Comparison of ENCODE assay signal across 20 mouse cellular contexts in genomic region chr4:46959776-46960175, GRCm38 (mm10). TPM values are rescaled to one million over a fixed set of nuclear protein-coding genes. Genes with fewer than 3 reads are reported as not detected.
A peak's percentile ranks its signal among the peaks of the same experiment; 100 is the strongest.
DNase-seq lines count a peak whose midpoint lies in the region; ATAC-seq and TF ChIP-seq lines count a peak whose summit lies in the region.
"Had no signal": no experiment of that assay in that cellular context is flagged by ENCODE, and none has a peak within 500 bp of the region (broad histone marks: within the 10 kb centered on the region; RNA-seq: fewer than 3 reads in every experiment).

No protein-coding gene starts in this region.

- ATAC-seq in midbrain, embryonic 16.5 days: 0 out of 2 replicates have a peak, but pooled peaks have one; percentile 16
- ATAC-seq in midbrain, embryonic 13.5 days: no peak
- 0 out of 2 replicates have a peak, but pooled peaks have one; percentile 52 for ATAC-seq in kidney, embryonic 15.5 days (replicated peaks; ENCODE audit: low FRiP score)
- peak; percentile 99 for ATAC-seq in liver, postnatal 0 days
- ATAC-seq in midbrain, postnatal 0 days (ENCODE audit: low FRiP score): no peak
- ATAC-seq in forebrain, embryonic 12.5 days (ENCODE audit: low FRiP score): no peak
- ATAC-seq: forebrain, embryonic 16.5 days had no signal

- no peaks in the 10 kb centered on the region for H3K36me3 ChIP-seq in midbrain, embryonic 16.5 days (ENCODE audit: control insufficient read depth, insufficient read depth, low read length)
- H3K36me3 ChIP-seq in midbrain, embryonic 13.5 days: no peaks in the 10 kb centered on the region
- H3K36me3 ChIP-seq in kidney, embryonic 15.5 days: no peaks in the 10 kb centered on the region
- H3K36me3 ChIP-seq in liver, postnatal 0 days (replicated peaks; ENCODE audit: insufficient read depth, low read length): no peaks in the 10 kb centered on the region
- H3K36me3 ChIP-seq in midbrain, postnatal 0 days (ENCODE audit: insufficient read depth, low read length): no peaks in the 10 kb centered on the region
- H3K36me3 ChIP-seq in forebrain, embryonic 12.5 days (replicated peaks): no peaks in the 10 kb centered on the region
- H3K36me3 ChIP-seq: embryonic facial prominence, embryonic 12.5 days; heart, embryonic 15.5 days; lung, embryonic 15.5 days had no signal

- no peak for TF ChIP-seq EP300 in liver, postnatal 0 days (IDR thresholded peaks at IDR 0.05; ENCODE audit: low read depth)

- H3K4me2 ChIP-seq in midbrain, embryonic 16.5 days (ENCODE audit: low read length): no peak overlapping the region
- H3K4me2 ChIP-seq in midbrain, embryonic 13.5 days (replicated peaks): no peak overlapping the region
- H3K4me2 ChIP-seq in kidney, embryonic 15.5 days: no peak overlapping the region
- H3K4me2 ChIP-seq in liver, postnatal 0 days (ENCODE audit: low read depth, low read length): no peak overlapping the region
- H3K4me2 ChIP-seq in midbrain, postnatal 0 days (ENCODE audit: low read depth, low read length, poor library complexity, severe bottlenecking): no peak overlapping the region
- no peak overlapping the region for H3K4me2 ChIP-seq in forebrain, embryonic 12.5 days
- H3K4me2 ChIP-seq: embryonic facial prominence, embryonic 12.5 days; heart, embryonic 15.5 days; lung, embryonic 15.5 days; midbrain, embryonic 11.5 days had no signal

- peak; percentile 43 for DNase-seq in liver
- DNase-seq in liver, postnatal 0 days: peak; percentile 47
- no peak for DNase-seq in heart, adult 9 months (ENCODE audit: low spot score in 2 of 2)
- no peak for DNase-seq in midbrain, postnatal 0 days (ENCODE audit: low spot score)
- DNase-seq: B cell, adult 2 months; cerebellum, adult 8-10 months; layer of hippocampus, postnatal 36 days; left cerebral cortex, postnatal 4 days; spleen, adult 18-20 months had no signal

- no peak overlapping the region for H3K27ac ChIP-seq in midbrain, embryonic 16.5 days (ENCODE audit: low read length)
- no peak overlapping the region for H3K27ac ChIP-seq in midbrain, embryonic 13.5 days
- H3K27ac ChIP-seq in kidney, embryonic 15.5 days: no peak overlapping the region
- H3K27ac ChIP-seq in liver, postnatal 0 days (ENCODE audit: low read depth): peak overlapping the region; percentile 68; the same call in 1 of the 2 replicates
- no peak overlapping the region for H3K27ac ChIP-seq in midbrain, postnatal 0 days (ENCODE audit: low read depth, low read length)
- H3K27ac ChIP-seq in forebrain, embryonic 12.5 days: no peak overlapping the region
- H3K27ac ChIP-seq: embryonic facial prominence, embryonic 12.5 days; heart, embryonic 15.5 days; lung, embryonic 15.5 days; macrophage had no signal

- no peak overlapping the region for H3K9ac ChIP-seq in midbrain, embryonic 16.5 days (ENCODE audit: low read depth, low read length)
- H3K9ac ChIP-seq in midbrain, embryonic 13.5 days (replicated peaks): no peak overlapping the region
- no peak overlapping the region for H3K9ac ChIP-seq in kidney, embryonic 15.5 days
- H3K9ac ChIP-seq in liver, postnatal 0 days (replicated peaks): no peak overlapping the region
- H3K9ac ChIP-seq in midbrain, postnatal 0 days (replicated peaks; ENCODE audit: low read length, poor library complexity, severe bottlenecking): no peak overlapping the region
- H3K9ac ChIP-seq in forebrain, embryonic 12.5 days: no peak overlapping the region
- H3K9ac ChIP-seq: embryonic facial prominence, embryonic 12.5 days; heart, embryonic 15.5 days; lung, embryonic 15.5 days had no signal

- H3K4me1 ChIP-seq in midbrain, embryonic 16.5 days (ENCODE audit: control insufficient read depth, insufficient read depth, low read length): no peaks in the 10 kb centered on the region
- H3K4me1 ChIP-seq in midbrain, embryonic 13.5 days (replicated peaks): no peaks in the 10 kb centered on the region
- no peaks in the 10 kb centered on the region for H3K4me1 ChIP-seq in kidney, embryonic 15.5 days
- peaks cover 2% of the 10 kb centered on the region; the same call in 1 of the 2 replicates for H3K4me1 ChIP-seq in liver, postnatal 0 days (ENCODE audit: insufficient read depth)
- H3K4me1 ChIP-seq in midbrain, postnatal 0 days (ENCODE audit: insufficient read depth, low read length): no peaks in the 10 kb centered on the region
- H3K4me1 ChIP-seq in forebrain, embryonic 12.5 days: no peaks in the 10 kb centered on the region
- H3K4me1 ChIP-seq: embryonic facial prominence, embryonic 12.5 days; heart, embryonic 15.5 days; lung, embryonic 15.5 days had no signal

- H3K27me3 ChIP-seq in midbrain, embryonic 16.5 days (ENCODE audit: control insufficient read depth, insufficient read depth, low read depth, low read length): no peaks in the 10 kb centered on the region
- no peaks in the 10 kb centered on the region for H3K27me3 ChIP-seq in midbrain, embryonic 13.5 days
- H3K27me3 ChIP-seq in kidney, embryonic 15.5 days: no peaks in the 10 kb centered on the region
- no peaks in the 10 kb centered on the region for H3K27me3 ChIP-seq in liver, postnatal 0 days (ENCODE audit: insufficient read depth, low read length)
- H3K27me3 ChIP-seq in midbrain, postnatal 0 days (ENCODE audit: insufficient read depth, low read length): no peaks in the 10 kb centered on the region
- no peaks in the 10 kb centered on the region for H3K27me3 ChIP-seq in forebrain, embryonic 12.5 days
- H3K27me3 ChIP-seq: embryonic facial prominence, embryonic 12.5 days; lung, embryonic 15.5 days had no signal

- WGBS in midbrain, embryonic 16.5 days: 88% methylated on average over 6 of the region's 6 CpGs
- WGBS in midbrain, embryonic 13.5 days: 96% methylated on average over 6 of the region's 6 CpGs
- WGBS in kidney, embryonic 15.5 days: 87% methylated on average over 6 of the region's 6 CpGs
- WGBS in liver, postnatal 0 days (ENCODE audit: insufficient replicate concordance): 61% methylated on average over 6 of the region's 6 CpGs
- 96% methylated on average over 6 of the region's 6 CpGs for WGBS in midbrain, postnatal 0 days
- 96% methylated on average over 6 of the region's 6 CpGs for WGBS in forebrain, embryonic 12.5 days

- H3K4me3 ChIP-seq in midbrain, embryonic 16.5 days (ENCODE audit: low read depth, low read length): no peak overlapping the region
- no peak overlapping the region for H3K4me3 ChIP-seq in midbrain, embryonic 13.5 days (replicated peaks)
- no peak overlapping the region for H3K4me3 ChIP-seq in kidney, embryonic 15.5 days (replicated peaks)
- no peak overlapping the region for H3K4me3 ChIP-seq in liver, postnatal 0 days (ENCODE audit: low read depth, low read length)
- H3K4me3 ChIP-seq in midbrain, postnatal 0 days (ENCODE audit: low read depth, low read length): no peak overlapping the region
- H3K4me3 ChIP-seq in forebrain, embryonic 12.5 days (replicated peaks): no peak overlapping the region
- H3K4me3 ChIP-seq: embryonic facial prominence, embryonic 12.5 days; heart, embryonic 15.5 days; lung, embryonic 15.5 days had no signal

- no peak for TF ChIP-seq CTCF in liver, postnatal 0 days (IDR thresholded peaks at IDR 0.05; ENCODE audit: low read depth)
- no peak for TF ChIP-seq CTCF in midbrain, postnatal 0 days (IDR thresholded peaks at IDR 0.05)

- H3K9me3 ChIP-seq in midbrain, embryonic 16.5 days (replicated peaks; ENCODE audit: control insufficient read depth, low read length, poor library complexity, severe bottlenecking): no peaks in the 10 kb centered on the region
- H3K9me3 ChIP-seq in midbrain, embryonic 13.5 days: no peaks in the 10 kb centered on the region
- H3K9me3 ChIP-seq in kidney, embryonic 15.5 days (replicated peaks): no peaks in the 10 kb centered on the region
- H3K9me3 ChIP-seq in liver, postnatal 0 days (ENCODE audit: low read length): no peaks in the 10 kb centered on the region
- H3K9me3 ChIP-seq in midbrain, postnatal 0 days (ENCODE audit: low read length): no peaks in the 10 kb centered on the region
- H3K9me3 ChIP-seq in forebrain, embryonic 12.5 days: no peaks in the 10 kb centered on the region
- H3K9me3 ChIP-seq: embryonic facial prominence, embryonic 12.5 days; heart, embryonic 15.5 days; lung, embryonic 15.5 days had no signal

RNA-seq across cellular contexts. Expression of gene Gabbr2, which starts 31.9 kb away (rescaled TPM):
- 11.3 and 13.9 TPM in 2 replicates for polyA plus RNA-seq in midbrain, embryonic 16.5 days (2015; fragmentation: Nextera tagmentation; extraction: Ambion mirVana)
- polyA plus RNA-seq in midbrain, embryonic 13.5 days (2015; fragmentation: Nextera tagmentation; extraction: Ambion mirVana): 3.0 and 3.8 TPM in 2 replicates
- 0.18 and 0.19 TPM in 2 replicates for polyA plus RNA-seq in kidney, embryonic 15.5 days (2015; fragmentation: Nextera tagmentation; extraction: Ambion mirVana)
- polyA plus RNA-seq in liver, postnatal 0 days (2015; fragmentation: Nextera tagmentation; extraction: Ambion mirVana): 0.11 and 0.20 TPM in 2 replicates
- 118 and 123 TPM in 2 replicates for total RNA-seq in midbrain, postnatal 0 days (2014; rRNA removed)
- polyA plus RNA-seq in midbrain, postnatal 0 days (2015; fragmentation: Nextera tagmentation; extraction: Ambion mirVana): 17.8 and 20.5 TPM in 2 replicates
- 0.51 and 0.53 TPM in 2 replicates for polyA plus RNA-seq in forebrain, embryonic 12.5 days (2016; fragmentation: Nextera tagmentation; extraction: Ambion mirVana)
- total RNA-seq: granulocyte monocyte progenitor cell, adult 5-6 weeks had no signal

Comparison
In these comparisons a context has a peak if more than half of its experiments do, and no peak if none do; other contexts are left out.
1. ATAC-seq: peak in midbrain, embryonic 16.5 days (single experiment), kidney, embryonic 15.5 days (single experiment) and liver, postnatal 0 days (single experiment); none in midbrain, embryonic 13.5 days (single experiment), midbrain, postnatal 0 days (single experiment) and forebrain, embryonic 12.5 days (single experiment).
2. DNase-seq: peak in liver (single experiment) and liver, postnatal 0 days (single experiment); none in heart, adult 9 months (0 of 2) and midbrain, postnatal 0 days (single experiment).